Mouse (Mus musculus) CH12F3 (cell line): ENCODE measurements around the gene Trim3.

Source experiments
- in situ Hi-C: fragments of 300-500 bp; cut with MboI; formaldehyde crosslinking; loops from 2 replicates; pipeline ENCODE4 v1.14.3; 2020; ENCODE audit warnings: low sequenced_read_pairs

Trim3 gene

DNA sequence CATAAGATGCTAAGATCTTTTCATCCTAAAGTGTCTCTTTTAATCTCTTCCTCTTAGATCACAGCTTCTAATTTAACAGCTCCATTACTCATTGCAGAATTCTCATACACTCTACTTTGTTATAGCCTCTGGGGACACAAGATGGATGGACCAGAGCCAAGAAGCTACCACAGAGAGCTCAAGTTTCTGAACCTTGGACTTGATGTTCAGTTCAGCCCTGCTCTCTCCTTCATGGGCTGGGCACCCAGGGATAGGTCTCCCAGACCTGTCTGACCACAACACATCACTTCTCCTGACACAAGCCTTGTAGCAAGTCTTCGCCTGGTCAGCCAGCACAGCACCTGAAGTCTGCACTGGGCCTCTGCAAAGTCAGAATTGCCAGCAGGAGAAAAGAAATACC is 19.0 kb downstream of the Trim3 start:
- in situ Hi-C loops: no loop called here

DNA sequence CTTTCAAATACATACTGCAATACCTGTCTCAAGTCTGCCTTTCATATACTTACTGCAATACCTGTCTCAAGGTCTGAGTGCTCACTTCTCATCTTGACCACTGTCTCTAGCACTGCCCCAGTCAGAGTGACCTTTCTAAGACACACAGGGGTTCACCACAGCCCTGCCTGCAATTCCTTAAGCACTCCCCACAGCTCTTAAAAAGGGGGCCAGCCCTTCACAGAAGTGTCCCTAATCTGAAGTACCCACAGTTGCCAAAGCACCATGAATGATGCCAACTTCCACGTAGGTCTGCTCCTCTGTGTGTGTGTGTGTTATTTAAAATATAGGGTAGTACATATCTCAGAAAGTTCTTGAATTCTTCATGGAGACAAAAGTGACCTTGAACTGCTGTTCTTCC is 21.6 kb downstream of the Trim3 start:
- in situ Hi-C loops: no loop called here

DNA sequence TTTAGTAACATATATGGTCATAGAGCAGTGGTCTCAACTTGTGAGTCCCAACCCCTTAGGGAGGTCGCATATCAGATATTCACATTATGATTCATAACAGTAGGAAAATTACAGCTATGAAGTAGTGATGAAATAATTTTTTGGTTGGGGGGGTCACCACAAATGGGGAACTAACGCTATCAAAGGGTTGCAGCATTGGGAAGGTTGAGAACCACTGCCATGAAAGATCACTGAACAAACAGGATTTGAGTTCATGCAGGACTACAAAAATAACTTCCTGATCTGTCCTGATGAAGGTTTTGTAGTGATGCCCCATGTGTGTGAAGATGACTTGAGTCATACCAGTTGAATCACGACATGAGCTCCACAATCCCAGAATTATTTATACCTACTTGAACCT is 24.9 kb downstream of the Trim3 start:
- in situ Hi-C loops: no loop called here

DNA sequence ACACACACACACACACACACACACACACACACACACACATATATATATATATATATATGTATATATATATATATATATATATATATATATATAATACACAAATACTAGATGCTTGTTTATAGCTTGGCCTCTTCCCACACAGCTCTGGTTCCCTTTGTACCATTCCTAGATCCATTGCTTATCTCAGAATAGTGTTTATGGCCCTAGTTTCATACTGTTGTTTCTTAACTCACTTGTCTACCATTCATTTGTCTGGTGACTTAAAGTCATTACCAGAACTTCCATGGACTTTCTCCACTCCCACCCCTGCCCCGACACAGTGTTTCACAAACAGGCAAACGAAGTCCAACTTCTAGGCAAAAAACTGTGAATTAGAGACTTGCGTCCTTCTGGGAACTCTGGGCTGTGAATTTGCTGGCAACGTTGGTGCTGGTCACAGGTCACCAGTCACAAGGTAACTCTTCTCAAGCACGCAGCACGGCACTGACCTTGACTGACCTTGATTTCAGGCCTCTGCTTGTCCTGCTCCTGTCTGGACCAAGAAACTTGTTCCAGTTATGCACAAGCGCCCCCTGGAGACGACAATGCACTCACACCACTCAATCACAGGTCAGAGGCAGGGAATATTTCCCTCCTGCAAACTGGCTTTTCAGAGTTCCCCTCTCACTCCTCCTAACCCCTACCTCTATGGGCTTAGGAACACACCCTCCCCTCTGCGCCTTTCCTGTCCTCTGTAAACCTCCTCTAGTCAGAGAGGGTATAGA is 30.3 kb downstream of the Trim3 start:
- in situ Hi-C loops: no loop called here

DNA sequence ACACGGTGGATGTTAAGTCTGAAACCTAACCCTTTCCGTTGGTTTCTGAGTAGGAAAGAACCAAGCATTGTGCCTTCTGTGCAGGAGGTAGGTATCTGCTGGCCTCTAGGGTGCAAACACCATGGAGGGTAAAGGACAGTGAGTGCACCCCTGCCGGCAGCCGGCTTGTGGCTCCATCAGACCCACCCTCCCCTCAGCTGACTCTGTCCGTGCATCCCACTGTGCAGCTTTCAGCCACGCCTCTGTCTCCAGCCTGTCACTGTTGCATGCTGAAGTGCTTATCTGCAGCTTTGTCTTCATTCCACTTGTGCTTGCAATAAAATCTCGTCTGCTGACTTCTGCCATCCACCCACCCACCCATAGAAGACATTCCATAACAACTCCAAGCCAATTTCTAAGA is 43.3 kb downstream of the Trim3 start:
- in situ Hi-C loops: no loop called here

DNA sequence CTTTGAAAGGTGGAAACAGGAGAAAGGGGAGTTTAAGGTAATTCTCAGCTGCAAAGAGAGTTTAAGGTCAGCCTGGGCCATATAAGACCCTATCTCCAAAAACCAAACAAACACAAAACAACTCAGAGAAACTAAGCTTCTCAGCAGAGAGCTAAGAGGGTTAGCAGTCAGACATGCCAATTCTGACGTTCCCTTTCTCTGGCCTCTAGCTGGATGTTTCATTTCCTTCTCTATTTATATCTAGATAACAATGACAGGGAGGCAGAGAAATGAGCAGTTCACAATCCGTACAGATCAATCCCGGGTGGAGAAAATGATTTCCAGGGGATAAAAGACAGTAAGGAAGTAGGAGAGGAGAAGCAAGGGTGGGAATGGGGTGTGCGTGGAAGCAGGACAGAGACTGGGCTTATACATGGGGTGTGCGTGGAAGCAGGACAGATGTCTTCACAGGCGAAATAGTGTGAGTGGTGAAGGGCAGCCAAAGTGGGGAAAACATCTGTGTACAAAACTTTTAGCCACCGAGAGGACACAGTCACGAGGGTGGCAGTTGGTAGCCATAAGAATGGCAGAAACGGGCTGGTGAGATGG is 45.0 kb downstream of the Trim3 start:
- in situ Hi-C loops: no loop called here

DNA sequence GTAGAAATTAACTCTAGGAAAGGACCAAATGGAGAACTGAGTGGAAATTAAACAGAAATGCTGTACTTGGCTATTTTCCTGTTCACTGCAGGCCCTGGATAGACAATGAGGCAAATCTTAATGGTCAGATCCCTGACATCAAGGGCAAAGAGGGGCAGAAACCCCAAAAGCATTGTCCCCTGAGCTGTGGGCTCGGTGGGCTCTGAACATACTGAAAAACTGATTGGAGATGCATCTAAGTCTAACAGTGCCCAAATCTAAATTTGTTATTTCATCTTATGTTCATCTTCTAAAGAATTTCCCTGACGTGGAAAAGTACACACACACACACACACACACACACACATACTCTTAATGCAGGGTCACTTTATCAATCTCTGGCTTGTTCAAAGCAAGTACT is 51.4 kb downstream of the Trim3 start:
- in situ Hi-C loops: no loop called here

DNA sequence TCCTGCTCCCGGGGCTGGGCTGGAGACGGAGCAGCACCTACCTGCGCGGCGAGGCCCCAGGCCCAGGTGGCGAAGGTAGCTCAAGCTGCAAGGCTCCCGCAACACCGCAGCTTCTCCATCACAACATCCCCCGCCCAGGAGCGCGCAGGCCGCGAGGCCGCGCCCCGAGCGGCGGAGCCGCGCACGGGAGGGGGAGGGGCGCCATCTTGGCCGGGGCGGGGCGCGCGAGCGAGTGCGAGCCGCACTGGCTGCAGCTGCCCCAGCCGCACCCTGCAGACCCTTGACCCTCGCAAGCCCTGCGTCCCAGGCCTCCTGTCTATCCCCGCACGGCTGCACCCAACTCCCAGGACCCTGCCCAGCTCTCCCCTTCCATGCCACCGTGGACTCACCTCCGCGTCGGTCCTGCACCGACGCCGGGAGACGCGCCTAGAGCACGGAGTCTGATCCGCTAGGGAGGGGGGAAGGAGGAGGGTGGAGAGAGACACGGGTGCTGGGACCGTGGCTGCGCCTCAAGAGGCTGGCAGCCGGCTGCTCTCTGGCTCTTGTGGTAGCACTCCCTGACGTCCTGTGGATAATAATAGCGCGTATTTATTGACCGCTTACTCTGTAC is 52.2 kb downstream of the Trim3 start, which contains the start of gene Apbb1:
TSS of gene Apbb1 (minus strand) at position 560 of the 610 bp plus-strand sequence.
- in situ Hi-C loops: no loop called here

DNA sequence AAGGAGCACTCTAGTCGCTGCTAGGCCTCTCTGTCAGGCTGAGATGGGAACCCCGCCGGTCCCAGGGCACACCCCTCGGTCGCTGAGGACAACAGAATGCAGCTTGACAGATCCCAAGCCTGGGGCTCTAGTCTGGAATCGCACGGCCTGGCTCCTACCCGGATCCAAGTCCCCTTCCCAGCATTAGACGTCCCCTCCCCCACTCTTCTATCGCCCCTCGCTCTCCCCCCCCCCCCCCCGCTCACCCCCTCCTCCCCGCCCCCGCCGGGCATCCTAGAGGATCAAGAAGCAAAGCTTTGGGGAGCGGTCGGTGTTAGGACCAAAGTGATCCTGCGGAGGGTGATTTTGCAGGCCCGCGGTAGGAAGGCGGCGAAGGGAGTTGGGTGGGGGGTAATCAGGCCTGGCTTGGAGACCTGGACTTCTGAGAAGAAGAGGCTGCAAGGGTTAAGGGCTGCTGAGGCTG is 52.7 kb downstream of the Trim3 start:
- in situ Hi-C loops: no loop called here

DNA sequence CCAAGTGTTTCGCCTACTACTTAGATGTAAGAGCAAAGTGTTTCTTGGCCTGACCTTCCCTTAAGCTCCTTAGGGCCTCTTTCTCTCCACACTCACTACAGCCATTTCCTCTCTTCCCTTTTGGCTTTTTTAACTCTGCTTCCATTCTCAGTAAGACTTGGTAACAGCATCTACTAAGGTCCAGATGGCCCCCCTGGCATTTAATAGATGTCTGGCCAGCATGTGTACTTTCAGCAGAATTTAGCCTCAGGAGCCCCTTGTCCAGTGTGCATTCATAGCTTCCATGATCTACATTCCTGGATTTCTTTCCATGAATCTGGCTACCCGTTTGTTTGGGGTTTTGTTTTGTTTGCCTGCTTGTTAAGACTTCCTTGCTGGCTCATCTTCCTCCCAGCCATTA is 54.9 kb downstream of the Trim3 start:
- in situ Hi-C loops: no loop called here

DNA sequence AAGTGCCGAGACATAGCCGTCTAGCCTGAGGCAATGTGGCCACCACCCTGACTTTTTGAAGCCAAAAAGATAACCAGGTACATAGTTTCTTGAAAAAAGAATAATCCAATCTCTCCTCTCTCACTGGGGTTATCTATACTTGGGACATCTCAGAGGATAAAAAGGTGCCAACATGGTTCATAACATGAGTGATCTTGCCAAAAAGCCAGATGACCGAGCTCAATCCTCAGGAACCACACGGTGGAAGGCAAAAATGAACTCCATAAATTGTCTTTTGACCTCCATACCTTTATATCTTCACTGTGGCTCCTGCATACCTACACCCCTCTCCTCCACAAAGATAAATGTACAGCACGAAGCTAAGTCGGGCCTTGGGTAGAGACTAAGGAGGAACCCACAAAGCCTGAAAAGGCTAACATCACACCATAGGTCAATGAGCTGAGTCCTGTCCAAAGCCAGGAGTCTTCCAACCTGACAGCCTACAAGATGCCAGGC is 55.9 kb downstream of the Trim3 start:
- in situ Hi-C loops: no loop called here

DNA sequence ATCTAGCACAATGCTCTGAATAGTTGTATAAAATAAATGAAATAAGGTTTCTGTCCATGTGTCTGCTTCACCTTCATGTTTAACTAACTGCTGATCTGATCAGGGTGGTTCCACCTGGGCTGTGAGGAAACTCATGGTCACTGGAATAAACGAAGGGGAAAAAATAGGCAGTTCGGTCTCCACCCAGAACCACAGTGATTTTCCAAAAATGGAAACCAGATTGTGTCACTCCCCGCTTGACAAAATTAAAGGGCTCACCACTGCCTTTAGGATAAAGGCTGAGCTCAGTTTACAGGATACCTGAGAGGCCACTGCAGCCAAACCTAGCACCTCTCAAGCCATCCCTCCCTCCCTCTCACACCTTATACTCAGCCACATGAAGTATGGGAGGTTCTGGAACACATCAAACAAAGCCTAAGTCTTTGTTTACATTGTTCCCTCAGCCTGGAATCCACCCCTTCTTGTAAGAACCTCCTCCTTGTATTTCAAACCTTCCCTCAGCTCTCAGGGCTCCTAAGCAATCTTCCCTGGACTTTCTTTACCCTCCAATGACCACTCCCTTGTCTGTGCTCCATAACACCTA is 57.1 kb downstream of the Trim3 start:
- in situ Hi-C loops: no loop called here

DNA sequence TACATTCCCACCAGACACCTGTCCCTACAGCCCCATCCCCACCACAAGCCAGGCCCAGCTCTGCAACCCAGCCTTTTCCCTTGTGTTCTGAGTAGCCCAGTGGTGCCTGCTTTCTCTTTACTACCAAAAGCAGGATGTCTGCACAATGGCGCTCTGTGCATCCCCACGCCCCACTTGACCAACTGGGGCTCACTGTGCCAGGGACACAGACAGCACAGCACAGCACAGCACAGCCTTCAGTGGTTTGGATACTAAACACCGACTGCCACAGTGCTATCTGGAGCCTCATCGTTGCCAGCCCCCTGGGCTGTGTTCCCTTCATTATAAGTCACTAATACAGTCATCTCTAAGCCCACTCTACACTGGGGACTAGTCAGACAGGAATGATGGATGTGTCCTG is 58.8 kb downstream of the Trim3 start:
- in situ Hi-C loops: no loop called here

DNA sequence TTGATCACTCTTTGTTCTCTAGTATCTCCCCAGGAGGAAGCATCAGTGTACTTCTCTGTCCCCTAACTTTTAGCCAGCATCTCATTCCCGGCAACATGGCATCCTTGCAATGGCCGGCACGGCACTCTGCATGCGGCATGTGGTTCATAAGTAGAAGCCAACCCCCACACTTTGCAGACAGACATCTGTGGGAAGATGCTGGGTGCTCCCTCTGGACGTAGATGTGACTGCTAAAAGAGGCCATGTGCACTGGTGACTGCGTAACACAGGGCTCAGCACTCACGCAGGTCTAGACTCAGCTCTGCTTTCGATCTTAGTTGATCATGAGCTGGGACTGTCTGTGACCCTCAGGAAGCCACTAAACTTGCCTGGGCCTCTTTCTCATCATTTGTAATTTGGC is 60.4 kb downstream of the Trim3 start:
- in situ Hi-C loops: no loop called here

DNA sequence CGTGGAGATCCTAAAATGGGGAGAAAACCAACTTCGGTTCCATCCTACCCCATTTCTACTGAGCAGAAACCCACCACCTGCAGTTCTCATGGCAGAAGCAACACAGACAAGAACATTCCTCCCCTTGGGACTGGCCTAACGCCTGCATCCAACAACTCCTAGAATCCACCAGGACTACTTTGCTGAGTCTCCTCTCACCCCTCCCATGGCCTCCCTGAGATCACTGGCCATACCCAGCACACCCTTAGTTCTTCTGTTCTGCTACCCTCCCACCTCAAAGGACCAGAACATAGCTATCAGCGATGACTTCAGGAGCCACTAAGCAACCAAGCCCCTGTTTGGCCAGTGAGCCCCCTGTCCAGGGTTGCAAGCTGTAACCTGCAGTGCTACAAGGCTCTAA is 62.6 kb downstream of the Trim3 start:
- in situ Hi-C loops: no loop called here

DNA sequence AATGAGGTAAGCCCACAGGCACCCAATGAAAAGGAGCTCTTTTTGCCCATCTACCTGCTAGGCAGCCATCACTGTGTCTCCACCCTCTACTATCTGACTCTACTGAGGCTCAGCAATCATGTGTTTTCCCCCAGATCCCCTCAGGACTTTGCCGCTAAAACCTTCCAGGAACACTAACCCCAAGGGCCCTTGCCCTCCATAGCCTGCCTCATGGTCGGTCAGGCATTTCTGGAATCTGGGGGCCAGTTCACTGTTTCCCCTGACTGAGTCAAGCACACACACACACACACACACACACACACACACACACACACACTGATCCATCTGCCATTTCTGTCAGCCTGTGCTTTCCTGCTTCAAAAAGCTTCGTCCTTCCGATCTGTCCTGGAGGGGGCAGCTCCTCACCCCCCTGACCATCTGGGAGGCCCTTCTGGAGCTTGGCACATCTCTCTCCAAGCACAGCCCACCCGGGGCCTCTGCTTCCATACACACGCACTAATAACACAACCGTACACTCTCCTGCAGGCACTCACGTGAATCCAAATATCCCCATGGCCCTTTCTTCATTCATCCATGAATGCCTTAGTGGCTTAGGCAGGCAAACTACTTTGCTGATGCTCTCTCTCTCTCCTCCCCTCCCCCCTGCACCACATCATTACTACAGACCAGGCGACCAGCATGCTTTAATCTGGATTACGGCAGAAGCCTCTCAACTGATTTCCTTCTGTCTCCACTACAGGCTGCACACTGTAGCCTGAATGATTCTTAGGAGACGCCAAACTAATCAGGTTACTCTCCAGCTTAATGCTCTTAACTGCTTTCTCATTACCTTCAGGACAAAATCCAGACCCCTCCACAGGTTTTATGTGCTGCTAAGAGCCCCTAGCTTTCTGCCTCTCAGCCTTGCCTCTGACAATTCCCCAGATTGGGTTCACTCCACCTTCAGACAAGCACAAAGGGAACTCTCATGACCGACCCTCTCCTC is 63.6 kb downstream of the Trim3 start:
- in situ Hi-C loops: no loop called here

DNA sequence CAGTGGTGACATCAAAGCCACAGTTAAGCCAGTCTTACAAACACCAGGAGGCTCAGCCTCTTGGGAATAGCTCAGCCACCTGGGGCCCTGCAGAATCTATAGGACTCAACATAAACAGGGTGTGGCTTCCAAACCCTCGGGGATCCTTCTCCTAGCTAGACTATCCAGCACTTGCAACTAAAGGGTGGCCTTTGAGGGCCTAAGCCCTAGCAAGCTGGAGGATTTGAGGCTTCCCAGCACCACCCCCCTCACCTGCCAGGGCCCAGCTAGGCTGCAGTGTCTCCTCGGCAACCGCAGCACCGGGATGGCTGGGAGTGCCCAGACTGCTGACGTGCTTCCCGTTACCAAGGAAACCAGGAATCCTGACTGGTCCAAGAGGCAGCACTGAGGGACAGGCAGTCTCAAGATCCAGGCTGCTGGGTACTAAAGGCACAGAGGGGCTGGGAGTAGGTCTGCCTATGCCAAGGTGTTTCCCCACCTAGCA is 64.3 kb downstream of the Trim3 start:
- in situ Hi-C loops: no loop called here

DNA sequence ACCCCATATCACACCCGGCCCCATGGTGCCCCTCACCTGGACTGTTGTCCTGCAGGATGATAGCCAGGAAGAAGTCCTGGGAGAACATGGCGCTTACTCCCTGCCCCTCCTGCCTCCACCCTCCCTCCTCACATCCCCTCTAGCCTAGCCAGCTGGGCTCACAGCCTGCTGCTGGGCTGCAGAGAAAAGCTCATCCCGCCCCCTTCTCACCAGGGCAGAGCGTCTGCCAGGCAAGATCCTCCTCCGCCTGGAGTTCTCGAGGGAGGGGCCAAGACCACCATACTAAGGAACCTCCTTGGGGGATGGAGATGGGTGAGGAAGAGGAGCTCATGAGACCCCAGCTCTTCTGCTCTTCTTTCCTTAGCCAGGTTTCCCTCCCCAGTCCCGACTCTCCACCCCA is 64.8 kb downstream of the Trim3 start:
- in situ Hi-C loops: no loop called here

DNA sequence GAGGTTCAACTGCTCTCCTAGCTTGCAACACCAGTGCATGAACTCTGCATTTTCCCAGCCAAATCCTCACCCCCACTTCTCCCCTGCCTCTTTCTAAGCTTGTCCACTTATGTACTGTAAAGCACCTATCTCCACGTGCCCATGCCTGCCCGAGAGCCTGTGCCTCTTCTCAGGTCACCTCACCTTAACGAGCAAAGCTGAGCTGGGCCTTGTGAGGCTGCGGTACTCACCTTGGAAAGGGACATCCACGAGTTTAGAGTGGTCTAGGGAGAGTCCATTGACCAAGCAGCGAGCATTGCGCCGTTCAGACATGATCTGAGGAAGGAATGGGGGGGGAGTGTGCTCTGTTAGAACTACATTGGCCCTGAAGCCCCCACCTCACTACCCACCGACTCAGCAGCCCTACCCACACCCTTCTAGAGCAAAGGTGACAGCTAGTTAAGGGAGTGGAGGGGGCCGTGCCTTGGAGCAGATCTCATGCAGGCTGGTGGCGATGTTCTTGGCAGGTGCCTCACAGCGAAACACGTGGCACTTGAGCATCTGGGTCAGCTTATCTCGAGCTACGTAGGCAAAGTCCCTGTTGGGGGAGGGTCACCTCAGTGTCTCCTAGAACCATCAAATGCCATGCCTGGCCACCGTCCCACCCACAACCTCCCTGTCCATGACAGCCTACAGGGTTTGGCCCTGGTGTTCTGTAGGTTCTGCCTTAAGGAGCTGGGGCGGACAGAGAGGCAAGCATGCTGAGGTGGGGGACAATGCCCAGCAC is 68.1 kb downstream of the Trim3 start:
- in situ Hi-C loops: no loop called here

DNA sequence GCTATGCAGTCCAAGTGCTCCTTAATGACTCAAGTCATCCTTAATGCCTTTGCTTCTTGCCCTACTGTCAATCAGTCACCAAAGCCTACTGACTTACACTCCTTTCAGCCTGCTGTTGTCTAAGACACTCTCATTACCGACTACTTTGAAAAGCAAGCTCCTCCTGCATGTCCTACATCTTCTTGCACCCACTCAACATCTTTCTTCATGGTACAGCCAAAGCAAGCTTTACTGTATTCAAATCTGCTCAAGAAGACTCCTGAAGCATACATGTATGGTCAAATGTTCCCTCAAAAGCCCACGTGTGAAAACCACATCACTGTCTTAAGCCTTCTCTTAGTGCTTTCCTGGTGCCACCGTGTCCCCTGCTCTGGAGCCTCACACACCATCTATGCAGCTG is 70.0 kb downstream of the Trim3 start:
- in situ Hi-C loops: no loop called here
